Mouse (Mus musculus): Measurements from ENCODE around the gene Catip.

The Catip gene

GRCm38 (mm10) chr1:74343161-74343560, 18.7 kb upstream of the Catip start:
- DNase-seq (ENCODE audit: low spot score): no peak

GRCm38 (mm10) chr1:74344163-74344916, 17.6 kb upstream of the Catip start:
- DNase-seq (ENCODE audit: low spot score): no peak

- DNase-seq (ENCODE audit: low spot score): no peak
Measured at GRCm38 (mm10) chr1:74351185-74351769, 10.6 kb upstream of the Catip start.

- no peak for DNase-seq (ENCODE audit: low spot score)
Measured at GRCm38 (mm10) chr1:74352532-74353096, 9.3 kb upstream of the Catip start.

DNA sequence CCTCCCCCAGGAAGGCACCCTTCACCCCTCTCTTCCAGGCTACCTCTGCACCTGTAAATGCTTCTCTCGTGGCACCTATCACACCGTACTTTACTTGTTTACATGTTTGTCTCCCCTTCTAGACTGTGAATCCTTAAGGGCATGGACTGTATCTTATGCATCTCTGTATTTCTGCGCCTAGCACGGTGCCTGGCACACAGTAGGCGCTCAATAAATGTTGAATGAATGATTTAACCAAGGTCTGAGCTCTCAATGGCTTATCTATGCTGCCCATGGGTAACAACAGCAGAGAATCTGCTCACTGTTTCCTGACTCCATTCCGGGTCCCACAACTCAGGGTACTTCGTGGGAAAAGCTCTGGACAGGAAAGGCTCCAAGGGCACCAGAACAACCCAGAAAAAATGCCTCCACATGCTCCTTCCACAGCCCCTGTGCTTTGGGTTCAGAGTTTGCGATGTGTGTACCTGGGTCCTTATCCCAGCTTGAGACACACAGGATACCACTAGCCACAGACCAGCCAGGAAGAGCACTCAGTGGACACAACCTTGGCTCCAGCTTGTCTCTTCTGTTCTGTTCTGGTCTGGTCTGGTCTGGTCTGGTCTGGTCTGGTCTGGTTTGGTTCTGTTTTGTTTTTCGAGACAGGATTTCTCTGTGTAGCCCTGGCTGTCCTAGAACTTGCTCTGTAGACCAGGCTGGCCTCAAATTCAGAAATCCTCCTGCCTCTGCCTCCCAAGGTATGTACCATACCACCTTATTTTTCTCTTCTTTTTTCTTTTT, 8.3 kb upstream of the Catip start:
- DNase-seq (ENCODE audit: low spot score): no peak

- DNase-seq (ENCODE audit: low spot score): no peak
Measured at GRCm38 (mm10) chr1:74357531-74357930, 4.4 kb upstream of the Catip start.

- no peak for DNase-seq (ENCODE audit: low spot score)
Measured at GRCm38 (mm10) chr1:74359952-74360517, 1.9 kb upstream of the Catip start.

DNA sequence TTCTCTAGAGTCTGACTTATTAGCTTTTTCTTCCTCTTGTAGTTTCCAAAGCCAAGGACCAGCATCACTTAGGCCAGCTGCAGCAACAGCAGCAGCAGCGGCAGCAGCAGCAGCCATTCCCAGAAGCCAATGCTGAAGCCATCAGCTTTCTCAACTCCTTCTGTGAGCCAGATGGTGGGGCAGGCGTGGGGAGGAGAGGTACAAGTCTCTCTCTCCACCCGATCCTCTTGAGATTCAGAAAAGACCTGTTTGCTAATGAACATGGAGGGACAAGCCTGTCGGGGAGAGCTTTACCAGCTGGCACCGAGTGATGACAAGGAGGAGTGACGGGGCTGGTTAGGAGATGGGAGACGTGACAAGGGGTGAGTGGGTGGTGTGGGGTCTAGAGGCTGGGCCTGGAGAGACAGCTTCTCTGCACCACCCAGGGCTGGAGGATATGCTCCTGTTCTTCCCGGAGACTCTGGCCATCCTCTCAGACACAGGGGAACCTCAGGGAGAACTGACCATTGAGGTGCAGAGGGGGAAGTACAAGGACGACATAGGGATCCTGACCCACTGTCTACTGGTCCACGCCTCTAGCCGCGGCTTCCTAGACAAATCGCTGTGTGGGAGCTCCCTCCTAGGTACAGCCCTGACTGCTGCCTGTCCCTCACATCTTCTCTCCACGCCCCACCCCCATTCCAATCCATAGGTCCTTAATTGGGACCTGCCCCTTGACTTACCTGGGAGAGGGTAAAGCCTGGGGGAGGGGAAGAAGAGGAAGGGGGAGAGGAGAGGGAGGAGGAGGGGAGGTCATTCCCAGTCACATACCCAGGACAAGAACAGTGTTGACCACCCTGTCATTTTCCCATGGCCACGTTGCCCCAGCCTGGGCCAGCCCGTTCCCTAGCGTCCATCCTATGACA, 669 bp downstream of the Catip start:
- no peak for DNase-seq (ENCODE audit: low spot score)

GRCm38 (mm10) chr1:74363437-74363836, 1.5 kb downstream of the Catip start:
- DNase-seq (ENCODE audit: low spot score): no peak

- no peak for DNase-seq (ENCODE audit: low spot score)
Measured at GRCm38 (mm10) chr1:74364270-74364669, 2.4 kb downstream of the Catip start.

DNA sequence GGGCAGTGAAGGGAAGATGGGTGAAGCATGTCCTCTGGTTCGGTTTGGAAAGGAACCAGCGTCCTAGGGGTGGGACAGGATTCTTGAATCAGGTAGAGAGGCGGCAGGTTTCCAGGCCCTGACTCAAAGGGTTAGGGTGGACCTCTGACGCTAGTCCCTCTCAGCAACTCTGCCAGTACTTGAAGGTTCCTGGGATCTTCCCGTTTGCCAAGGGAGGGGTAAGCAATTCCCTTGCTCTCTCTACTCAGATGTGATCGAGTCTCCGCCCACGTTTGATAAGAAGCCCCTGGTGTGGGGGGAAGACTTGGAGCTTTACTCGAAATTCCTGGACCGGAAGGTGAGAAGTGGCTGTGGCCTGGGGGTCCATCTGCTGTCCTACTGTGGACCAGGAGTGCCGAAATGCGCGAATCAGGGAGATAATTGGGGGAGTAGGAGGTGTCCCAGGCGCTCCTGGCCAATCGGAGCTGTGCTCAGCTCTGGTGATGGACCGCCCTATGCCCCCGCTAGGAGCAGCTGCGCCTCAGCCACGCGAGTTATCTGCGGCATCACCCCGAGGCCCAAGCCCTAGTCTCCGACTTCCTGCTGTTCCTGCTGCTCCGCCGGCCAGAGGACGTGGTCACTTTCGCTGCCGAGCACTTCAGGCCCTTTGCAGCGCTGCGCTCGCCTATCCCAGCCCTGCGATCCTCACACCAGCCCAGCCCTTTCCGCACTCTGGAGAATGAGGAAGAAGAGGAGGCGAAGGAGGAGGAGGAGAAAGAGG, 6.2 kb downstream of the Catip start:
- DNase-seq (ENCODE audit: low spot score): no peak

DNA sequence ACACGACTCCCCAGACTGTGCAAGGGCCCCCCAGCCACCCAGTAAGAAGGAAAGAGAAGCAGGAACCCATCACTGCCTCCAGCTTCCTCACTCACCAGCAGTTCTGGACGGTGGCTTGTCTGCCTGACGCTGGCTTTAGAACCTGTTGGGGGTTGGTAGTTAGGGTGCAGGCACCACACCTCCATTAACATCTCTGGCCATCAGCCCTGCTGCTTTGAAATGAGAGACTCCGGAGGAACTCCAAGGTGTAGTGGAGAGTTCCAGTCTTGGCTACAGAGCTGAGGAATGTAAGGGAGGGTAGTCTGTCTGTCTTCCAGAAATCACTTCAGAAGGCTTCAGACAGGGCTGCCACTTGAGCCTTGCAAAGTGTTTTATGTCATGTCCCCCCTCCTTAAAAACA, 8.1 kb downstream of the Catip start:
- DNase-seq (ENCODE audit: low spot score): no peak

- no peak for DNase-seq (ENCODE audit: low spot score)
Measured at GRCm38 (mm10) chr1:74373372-74373771, 11.5 kb downstream of the Catip start.

DNA sequence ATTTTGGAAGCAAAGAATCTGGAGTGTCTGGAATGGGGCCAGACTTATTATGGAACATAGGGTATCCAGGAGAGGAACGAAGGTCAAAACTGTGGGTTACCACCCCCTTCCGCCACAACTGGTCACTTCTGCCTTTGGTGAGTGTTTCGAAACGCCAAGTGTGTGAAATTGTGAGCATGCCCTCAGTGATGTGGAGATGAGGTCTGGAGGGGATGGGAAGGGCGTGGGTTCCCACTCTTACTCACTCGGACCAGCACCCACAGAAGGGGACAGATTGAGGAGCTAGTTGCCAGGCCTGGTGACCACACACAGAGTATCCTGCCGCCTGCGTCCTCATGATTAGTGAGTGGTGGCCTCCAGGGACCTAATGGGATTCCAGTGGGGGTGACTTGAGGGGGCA, 13.1 kb downstream of the Catip start, which contains the start of gene Slc11a1:
Gene Slc11a1, plus strand, starts transcription at position 216 of the 400 bp plus-strand sequence.
- DNase-seq (ENCODE audit: low spot score): no peak

DNA sequence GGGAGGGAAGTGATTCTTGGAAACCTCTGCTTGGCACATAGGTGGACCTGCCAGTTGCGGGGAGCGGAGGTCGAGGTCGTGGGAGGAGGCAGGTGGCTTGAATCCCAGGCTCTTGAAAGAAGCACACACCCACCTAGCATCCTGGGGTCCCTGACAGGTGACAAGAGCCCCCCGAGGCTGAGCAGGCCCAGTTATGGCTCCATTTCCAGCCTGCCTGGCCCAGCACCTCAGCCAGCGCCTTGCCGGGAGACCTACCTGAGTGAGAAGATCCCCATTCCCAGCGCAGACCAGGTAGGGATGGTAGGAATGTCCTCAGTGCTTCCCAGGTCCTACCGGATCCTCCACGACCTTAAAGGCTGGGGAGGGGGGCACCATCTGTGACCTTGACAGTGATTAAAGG, 13.7 kb downstream of the Catip start:
- no peak for DNase-seq (ENCODE audit: low spot score)

DNA sequence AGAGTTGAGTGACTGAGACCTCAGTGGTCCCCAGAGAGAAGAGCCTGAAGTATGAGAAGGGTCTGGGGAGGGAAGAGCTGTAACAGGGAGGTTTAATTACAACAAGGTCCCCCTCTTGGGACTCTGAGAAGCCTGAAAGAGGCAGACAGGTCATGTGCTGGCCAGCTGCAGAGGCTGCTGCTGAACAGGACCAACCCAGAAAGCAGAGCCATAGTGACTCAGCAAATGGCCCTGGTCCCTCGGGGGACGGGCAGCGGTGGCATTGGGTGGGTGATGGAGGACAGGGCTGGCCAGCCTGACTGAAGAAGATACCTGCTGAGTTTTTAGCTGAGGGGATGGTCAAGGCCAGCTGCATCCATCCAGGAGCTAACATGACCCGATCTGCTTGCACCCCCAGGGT, 14.5 kb downstream of the Catip start:
- no peak for DNase-seq (ENCODE audit: low spot score)

DNA sequence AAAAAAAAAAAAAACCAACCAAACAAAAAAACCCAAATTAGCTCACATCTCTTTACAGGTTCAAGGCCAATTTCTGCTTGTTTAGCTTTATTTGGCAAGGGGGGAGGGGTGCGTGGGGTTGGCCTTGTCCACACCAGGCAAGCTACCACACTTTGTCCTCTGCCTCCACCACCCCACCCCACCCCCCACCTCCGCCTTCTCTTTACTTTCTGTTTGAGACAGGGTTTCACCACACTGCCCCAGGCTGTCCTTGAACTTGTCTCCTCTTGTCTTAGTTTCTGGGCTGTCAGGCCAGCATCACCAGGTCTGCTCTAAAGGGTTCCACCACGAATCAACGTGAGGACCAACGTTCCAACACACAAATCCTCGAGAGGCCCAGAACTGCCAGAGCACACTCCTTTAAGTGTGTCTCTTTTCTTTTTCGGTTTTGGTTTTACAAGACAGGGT, 17.2 kb downstream of the Catip start:
- DNase-seq (ENCODE audit: low spot score): no peak

DNA sequence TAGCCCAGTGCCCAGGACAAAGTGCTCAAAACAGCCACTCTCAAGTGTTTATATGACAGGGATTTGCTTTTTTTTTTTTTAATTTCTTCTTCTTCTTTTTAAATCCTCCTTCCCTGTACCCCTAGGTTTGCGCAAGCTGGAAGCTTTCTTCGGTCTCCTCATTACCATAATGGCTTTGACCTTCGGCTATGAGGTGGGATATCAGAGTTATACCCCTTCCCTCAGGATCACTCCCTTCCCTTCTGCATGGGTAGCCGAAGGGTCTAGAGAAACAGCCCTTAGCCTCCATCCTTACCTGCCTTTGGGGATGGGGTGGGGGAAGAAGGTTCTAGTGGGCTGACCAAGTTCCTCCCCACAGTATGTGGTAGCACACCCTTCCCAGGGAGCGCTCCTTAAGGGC, 18.6 kb downstream of the Catip start:
- no peak for DNase-seq (ENCODE audit: low spot score)

- DNase-seq (ENCODE audit: low spot score): no peak
Measured at GRCm38 (mm10) chr1:74381588-74382021, 19.7 kb downstream of the Catip start.

GRCm38 (mm10) chr1:74383385-74383784, 21.5 kb downstream of the Catip start:
- no peak for DNase-seq (ENCODE audit: low spot score)
